Mouse (Mus musculus) embryo, embryonic 9.5 days (tissue): ENCODE results near the gene Cd40lg.

Experiments used
- DNase-seq: peaks from one replicate; pipeline ENCODE4 v3.0.0-alpha.2; 2017; ENCODE audit errors: extremely low spot score

Gene Cd40lg

DNA sequence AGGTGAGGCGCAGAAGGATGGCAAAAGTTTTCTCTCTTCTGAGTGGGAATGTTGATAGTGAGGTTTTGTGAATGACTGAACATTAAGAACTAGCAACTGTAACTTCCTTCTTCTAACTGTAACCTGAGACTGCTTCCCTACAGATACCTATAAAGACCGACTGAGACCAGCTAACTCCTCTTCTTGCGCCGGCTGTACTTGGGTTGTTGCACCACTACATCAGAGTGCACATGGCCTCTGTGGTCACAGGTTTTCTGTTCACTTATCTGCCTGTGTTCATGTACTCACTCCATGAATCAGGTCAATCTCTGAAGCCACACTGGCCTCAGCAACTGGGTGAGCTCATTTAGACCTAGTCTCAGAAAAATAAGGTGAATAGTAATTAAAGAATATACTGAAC lies 51.6 kb downstream of the Cd40lg start:
- DNase-seq: no peak
